Mouse (Mus musculus) cerebellum, adult 11 months (tissue): ENCODE data around the gene Erc2.

Experiments used
- DNase-seq: peaks from one replicate; pipeline ENCODE4 v3.0.0; 2022

Erc2 gene

DNA sequence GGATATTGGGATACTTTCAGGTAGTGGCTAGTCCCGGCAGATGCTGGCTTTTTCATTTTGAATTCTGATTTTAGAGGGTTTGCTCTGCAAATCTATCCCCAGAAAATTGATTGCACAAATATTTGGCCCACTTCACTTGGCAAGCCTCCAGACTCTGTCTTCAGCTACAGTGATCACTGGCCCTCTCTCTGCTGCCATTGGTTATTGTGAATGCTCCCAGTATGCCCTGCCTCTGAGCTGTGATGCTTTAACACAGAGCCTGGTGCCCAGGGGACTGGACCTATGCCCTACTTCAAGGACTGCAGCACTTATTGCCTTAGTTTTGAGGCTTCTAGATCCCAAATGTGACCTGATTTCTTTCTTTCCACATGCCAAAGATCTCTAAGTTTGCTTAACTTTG is 686.4 kb downstream of the Erc2 start:
- no peak for DNase-seq

DNA sequence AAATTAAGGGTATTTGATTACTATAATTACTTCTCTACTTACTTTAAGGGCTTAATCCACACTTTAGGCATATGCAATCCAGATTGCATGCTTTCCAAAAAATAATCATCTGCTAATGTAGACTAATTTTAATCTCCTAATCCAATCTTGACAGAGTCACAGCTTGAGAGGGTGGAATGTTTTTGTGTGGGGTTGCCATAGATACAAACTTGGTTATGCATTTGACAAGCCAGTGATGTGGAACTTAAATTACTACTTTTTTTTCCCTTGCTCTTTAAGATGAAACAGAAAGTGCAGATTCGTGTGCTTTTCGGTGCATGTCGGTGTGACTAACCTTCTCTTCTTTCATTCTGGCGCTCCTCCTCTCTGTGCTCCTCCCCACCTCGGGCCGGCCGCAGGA is 694.6 kb downstream of the Erc2 start:
- no peak for DNase-seq

- DNase-seq, result no peak
Observed at GRCm38 (mm10) chr14:28321916-28322534, 699.8 kb downstream of the Erc2 start.

- DNase-seq, result no peak
Observed at GRCm38 (mm10) chr14:28323243-28323642, 701.0 kb downstream of the Erc2 start.

- no peak for DNase-seq
Observed at GRCm38 (mm10) chr14:28323727-28324126, 701.5 kb downstream of the Erc2 start.

GRCm38 (mm10) chr14:28326456-28326855 is 704.2 kb downstream of the Erc2 start:
- no peak for DNase-seq

DNA sequence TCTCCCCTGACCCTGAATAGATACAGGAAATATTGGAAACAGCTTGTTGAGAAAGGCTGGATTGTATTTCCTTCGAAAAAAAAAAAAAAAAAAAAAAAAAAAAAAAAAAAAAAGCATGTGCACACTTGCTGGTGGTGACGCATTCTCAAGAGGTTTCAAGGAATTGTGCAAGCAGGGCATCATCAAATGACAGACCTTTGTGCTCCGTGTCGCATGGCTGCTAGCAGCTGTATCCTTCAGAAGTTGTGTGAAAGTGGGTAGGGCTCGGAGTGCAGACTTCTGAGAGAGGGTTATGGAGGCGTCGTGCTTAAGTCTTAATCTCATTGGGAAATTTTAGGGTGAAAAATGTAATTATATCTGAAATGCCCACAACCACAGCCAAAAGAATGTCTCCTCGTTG is 706.3 kb downstream of the Erc2 start:
- no peak for DNase-seq

- DNase-seq, result no peak
Observed at GRCm38 (mm10) chr14:28331108-28331507, 708.9 kb downstream of the Erc2 start.

DNA sequence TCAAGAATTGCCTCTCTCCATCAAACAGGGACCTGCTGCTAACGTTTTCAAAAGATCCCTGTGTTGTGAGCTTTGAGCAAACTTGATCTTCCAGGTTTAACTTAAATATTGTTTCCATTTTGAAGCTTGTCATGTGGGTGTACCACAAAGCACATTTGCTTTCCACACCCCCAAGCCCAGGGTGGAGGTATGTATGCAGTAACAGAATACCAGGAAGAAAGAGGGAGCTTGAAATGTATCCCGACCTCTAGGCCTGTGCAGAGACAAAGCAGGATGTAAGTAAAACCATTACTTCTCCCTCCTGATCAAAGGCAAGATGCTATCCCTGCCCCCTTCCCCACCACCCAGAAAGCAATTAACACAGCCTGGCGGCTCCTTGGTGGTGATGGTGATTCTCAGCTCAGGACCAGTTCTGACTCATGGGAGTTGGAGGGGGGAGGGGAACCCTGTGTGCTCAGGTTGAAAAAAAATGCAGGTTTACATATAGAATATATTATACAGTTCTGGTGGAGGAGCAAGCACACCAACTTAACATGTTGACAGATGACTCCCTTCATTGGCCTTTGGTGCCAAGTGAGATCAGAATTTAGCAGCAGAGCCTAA is 710.2 kb downstream of the Erc2 start:
- DNase-seq, result no peak

DNA sequence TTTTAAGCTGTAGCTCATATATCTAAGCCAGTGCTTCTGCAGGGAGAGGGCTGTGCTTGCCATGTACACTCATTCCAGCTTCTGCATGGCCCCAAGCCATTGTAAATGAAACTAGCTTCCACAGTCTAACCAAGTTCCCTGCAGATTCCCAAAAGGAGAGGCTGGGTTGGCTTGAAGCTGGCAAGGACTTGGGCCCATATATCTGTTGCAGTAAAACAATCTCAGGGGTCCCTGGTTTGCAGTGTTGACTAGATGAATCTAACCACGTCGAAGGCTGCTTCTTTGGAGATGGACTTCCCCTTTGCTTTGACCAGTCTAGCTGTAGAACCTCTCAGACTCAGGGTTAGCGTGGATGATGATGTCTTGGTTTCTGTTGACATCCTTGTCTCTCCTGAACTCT is 716.9 kb downstream of the Erc2 start:
- DNase-seq, result no peak

- no peak for DNase-seq
Observed at GRCm38 (mm10) chr14:28349129-28349528, 726.9 kb downstream of the Erc2 start.

DNA sequence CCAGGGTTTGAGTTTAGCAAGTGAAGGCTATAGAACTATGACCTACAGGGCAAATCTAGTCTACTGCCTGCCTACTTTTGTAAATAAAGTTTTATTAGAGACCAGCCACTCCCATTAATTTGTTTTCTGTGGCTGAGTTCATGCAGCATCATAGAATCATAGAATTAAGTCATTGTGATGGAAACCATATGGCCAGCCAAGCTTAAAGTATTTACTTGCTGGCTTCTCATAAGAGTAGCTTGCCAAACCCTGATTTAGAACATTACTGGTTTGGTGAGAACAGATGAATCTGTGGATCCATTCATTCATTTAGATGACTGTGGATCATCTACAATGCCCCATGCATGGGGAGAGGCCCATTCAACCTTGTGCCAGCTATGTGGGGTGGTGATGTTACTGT is 733.8 kb downstream of the Erc2 start:
- no peak for DNase-seq

- DNase-seq, result no peak
Observed at GRCm38 (mm10) chr14:28359502-28359901, 737.3 kb downstream of the Erc2 start.

GRCm38 (mm10) chr14:28359983-28360382 is 737.8 kb downstream of the Erc2 start:
- DNase-seq, result no peak

- DNase-seq, result no peak
Observed at GRCm38 (mm10) chr14:28362336-28362735, 740.1 kb downstream of the Erc2 start.

DNA sequence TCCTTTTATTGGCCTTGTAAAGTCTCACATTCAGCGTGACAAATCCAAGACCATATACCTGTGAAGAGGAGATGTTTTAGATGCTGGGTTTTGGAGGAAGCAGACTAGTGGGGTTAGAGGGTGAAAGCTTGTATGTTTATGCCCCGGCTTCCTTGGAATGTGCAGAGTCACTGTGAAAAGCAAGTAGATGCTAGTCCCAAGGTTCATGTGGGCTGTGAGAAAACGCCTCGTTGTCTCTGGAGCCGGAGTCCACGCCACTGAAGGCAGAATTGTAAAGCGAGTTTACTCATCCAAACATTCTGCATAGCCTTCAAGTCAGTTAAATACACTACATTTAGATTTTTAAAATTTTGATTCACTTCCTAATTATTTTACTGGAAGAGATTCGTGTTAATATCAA is 748.5 kb downstream of the Erc2 start:
- DNase-seq, result no peak

GRCm38 (mm10) chr14:28371651-28372050 is 749.4 kb downstream of the Erc2 start:
- DNase-seq, result no peak

DNA sequence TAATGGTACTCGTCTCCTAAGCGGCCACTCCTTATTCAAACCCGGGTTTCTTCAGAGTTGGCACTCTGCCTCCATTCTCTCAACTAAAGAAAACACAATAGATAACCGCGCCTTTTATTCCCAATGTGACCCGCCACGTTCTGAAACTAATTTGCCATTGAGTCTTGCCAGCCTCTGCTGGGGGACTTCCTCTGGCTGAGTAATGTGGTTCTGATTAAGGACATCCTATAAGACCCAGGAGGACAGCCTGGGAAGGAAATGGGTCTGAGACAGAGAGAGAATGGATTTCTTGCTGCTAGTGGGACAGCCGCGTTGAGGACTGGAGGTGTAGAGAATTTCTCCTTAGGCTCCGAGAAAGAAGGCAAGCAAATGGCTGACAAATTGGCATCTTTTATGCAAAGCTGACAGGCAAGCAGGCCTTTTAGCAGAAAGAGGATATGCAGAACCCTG is 753.4 kb downstream of the Erc2 start:
- DNase-seq, result no peak

DNA sequence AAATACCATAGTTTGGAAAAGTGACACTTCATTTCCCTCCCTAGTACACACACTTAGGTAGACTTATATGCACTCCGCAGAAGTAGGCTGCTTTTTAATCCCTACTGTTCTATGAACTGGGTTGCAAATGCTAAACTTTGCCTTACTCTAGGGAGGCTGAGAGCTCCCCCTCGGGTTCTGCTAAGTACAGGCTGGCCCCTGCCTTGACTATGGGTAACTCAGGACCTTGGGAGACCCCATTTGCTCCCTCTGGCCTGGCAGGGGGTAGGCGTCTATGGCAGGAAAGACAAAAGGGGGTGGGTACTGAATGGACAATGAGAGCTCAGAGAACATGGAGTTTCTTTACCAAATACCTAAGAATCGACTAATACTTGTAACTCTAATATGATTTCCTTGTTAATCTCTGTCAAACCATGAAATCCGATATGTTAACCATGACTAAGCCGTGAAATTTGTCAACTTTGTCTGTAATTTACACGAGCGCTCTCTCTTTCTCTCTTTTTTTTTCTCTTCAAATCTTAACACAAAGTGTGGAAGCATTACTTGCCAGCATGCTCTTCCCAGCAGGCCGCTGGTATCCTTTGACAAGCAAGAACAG is 754.1 kb downstream of the Erc2 start:
- DNase-seq, result no peak

DNA sequence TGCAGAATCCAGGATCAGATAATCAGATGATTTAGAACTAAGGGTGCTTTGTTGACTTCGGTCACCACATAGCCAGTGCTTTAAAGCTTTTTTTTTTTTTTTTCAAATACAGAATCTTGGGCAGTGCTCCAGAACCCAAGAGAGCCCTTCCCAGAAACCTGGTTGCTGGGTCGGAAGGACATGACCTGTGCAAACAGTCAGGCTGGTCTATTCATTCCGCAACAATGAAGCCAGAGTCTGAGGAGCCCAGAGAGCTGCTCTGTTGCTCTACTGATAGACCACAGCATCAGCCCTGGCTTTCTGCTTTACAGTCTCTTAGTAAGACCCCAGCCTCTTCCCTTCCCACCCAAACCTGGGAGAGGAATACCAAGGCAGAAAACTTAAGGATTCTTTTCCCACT is 755.3 kb downstream of the Erc2 start:
- no peak for DNase-seq

DNA sequence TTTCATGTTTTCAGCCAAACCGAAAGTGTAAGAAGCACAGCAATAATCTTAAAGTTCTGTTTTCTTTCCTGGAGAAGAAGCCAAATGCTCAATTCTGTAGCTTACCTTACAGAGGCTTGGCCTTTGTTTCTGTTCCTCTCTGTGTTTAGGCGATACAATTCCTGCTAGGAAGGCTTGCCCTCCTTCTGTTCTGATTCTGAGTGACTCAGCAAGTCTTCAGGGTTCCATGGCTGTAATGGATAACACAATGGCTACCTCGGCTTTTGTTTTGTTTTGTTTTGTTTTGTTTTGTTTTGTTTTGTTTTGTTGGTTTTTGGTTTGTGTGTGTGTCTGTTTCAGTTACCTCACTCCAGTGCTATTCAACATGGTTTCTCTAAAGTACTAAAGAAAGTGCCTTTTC is 757.9 kb downstream of the Erc2 start:
- no peak for DNase-seq

- no peak for DNase-seq
Observed at GRCm38 (mm10) chr14:28381801-28382550, 759.7 kb downstream of the Erc2 start.

DNA sequence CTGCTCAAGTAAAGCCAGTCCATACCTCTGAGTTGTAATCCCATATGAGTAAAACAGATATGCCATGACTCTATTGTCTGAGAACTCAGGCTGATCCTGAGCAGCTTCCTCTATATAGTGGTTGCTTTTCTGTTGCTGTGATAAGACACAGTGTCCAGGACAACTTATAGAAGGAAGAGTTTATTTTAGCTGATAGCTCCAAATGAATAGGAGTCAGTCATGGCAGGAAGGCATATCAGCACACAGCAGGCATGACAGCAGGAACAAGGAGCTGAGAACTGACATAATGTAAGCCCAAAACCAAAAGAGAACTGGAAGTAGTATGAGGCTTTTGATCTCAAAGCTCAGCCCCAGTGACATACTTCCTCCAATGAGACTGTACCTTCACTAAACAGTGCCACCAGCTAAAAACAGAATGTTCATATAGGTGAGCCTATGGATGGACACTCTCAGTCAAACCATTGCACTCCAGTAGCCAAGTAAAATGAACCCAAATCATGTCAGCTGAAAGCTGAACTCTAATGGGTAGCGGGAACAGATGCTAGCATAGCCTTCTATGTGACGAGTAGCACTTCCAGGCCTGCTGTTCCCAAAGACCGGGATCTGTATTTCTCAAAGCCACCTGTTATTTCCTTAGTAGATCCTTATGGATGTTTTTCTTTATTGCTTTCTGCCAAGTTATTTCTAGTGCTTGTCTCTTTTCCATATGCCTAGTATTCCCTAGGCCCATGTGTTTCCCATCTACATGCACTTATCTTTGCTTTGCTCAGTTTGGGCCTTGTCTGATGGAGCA is 764.8 kb downstream of the Erc2 start:
- DNase-seq, result no peak
